Mouse (Mus musculus): ENCODE results near the gene Arhgap36. TPM values are rescaled to one million over a fixed set of nuclear protein-coding genes. Genes with fewer than 3 reads are reported as not detected.

Arhgap36 gene
- total and polyA plus RNA-seq, 2 experiments from 2014 or later, result 1.9 to 2.0 TPM

- ATAC-seq (ENCODE audit: insufficient read depth, low read depth) (no peak), DNase-seq (ENCODE audit: low spot score) (no peak)
- no peaks in the 10 kb centered on the region for H3K4me1 ChIP-seq (ENCODE audit: control insufficient read depth, insufficient read depth)
- no peak overlapping the region for H3K27ac ChIP-seq (ENCODE audit: low read depth)
- H3K4me3 ChIP-seq (ENCODE audit: low read depth, low read length), result no peak overlapping the region
- peaks cover 7% of the 10 kb centered on the region; the same call in 1 of the 2 replicates for H3K27me3 ChIP-seq (ENCODE audit: control insufficient read depth, insufficient read depth, low read length)
- no peaks in the 10 kb centered on the region for H3K36me3 ChIP-seq (replicated peaks; ENCODE audit: control insufficient read depth, insufficient read depth, low read length)
- H3K9ac ChIP-seq (replicated peaks; ENCODE audit: low read depth, low read length), result no peak overlapping the region
- no peaks in the 10 kb centered on the region for H3K9me3 ChIP-seq (replicated peaks; ENCODE audit: control insufficient read depth, low read length)
- H3K4me2 ChIP-seq (ENCODE audit: low read depth, low read length), result no peak overlapping the region
- WGBS, result 62% methylated on average over 5 of the region's 5 CpGs
- TF ChIP-seq CTCF (IDR thresholded peaks at IDR 0.05; ENCODE audit: low read depth) (no peak), EP300 (IDR thresholded peaks at IDR 0.05; ENCODE audit: low read depth) (no peak)
Observed at GRCm38 (mm10) chrX:49489141-49489540, 25.4 kb downstream of the Arhgap36 start.

- no peak overlapping the region for H3K27ac ChIP-seq (ENCODE audit: low read depth)
- H3K36me3 ChIP-seq (replicated peaks; ENCODE audit: control insufficient read depth, insufficient read depth, low read length), result no peaks in the 10 kb centered on the region
- H3K4me1 ChIP-seq (ENCODE audit: control insufficient read depth, insufficient read depth), result no peaks in the 10 kb centered on the region
- 14% methylated on average over 45 of the region's 46 CpGs for WGBS
- peaks cover 15% of the 10 kb centered on the region; the same call in 1 of the 2 replicates for H3K27me3 ChIP-seq (ENCODE audit: control insufficient read depth, insufficient read depth, low read length)
- ATAC-seq (ENCODE audit: insufficient read depth, low read depth), result no peak
- TF ChIP-seq CTCF (IDR thresholded peaks at IDR 0.05; ENCODE audit: low read depth) (no peak), EP300 (IDR thresholded peaks at IDR 0.05; ENCODE audit: low read depth) (no peak)
- H3K9ac ChIP-seq (replicated peaks; ENCODE audit: low read depth, low read length), result no peak overlapping the region
- H3K4me3 ChIP-seq (ENCODE audit: low read depth, low read length), result peak overlapping the region; percentile 35
- no peaks in the 10 kb centered on the region for H3K9me3 ChIP-seq (replicated peaks; ENCODE audit: control insufficient read depth, low read length)
- no peak for DNase-seq (ENCODE audit: low spot score)
- peak overlapping the region; percentile 52 for H3K4me2 ChIP-seq (ENCODE audit: low read depth, low read length)
Observed at GRCm38 (mm10) chrX:49493739-49494449, 30.1 kb downstream of the Arhgap36 start.

Other genes starting within 250 kb of the Arhgap36 start
- gene Enox2, start 175.7 kb upstream of the Arhgap36 start, total RNA-seq (2014; rRNA removed; ENCODE audit: low replicate concordance), result 5.9 and 19.2 TPM in 2 replicates
- 3.9 and 5.1 TPM in 2 replicates for gene Enox2, start 175.7 kb upstream of the Arhgap36 start, polyA plus RNA-seq (2015; fragmentation: Nextera tagmentation; extraction: Ambion mirVana)
- gene Olfr1320, start 208.4 kb downstream of the Arhgap36 start, total RNA-seq (2014; rRNA removed; ENCODE audit: low replicate concordance), result not detected in 2 replicates
- not detected in 2 replicates for gene Olfr1320, start 208.4 kb downstream of the Arhgap36 start, polyA plus RNA-seq (2015; fragmentation: Nextera tagmentation; extraction: Ambion mirVana)

Data from heart, postnatal 0 days (tissue).